Mouse (Mus musculus) heart, adult 8-10 months (tissue): ENCODE data around the gene Chst5. TPM values are rescaled to one million over a fixed set of nuclear protein-coding genes. Genes with fewer than 3 reads are reported as not detected.
A peak's percentile ranks its signal among the peaks of the same experiment; 100 is the strongest.
"Not testable (repeated sequence)": the region's sequence is repeated elsewhere in the genome, so short reads cannot be mapped to it uniquely, and the experiment has no call there.

ENCODE experiments used
- DNase-seq: peaks from one replicate; pipeline ENCODE4 v3.0.0; 2022; ENCODE audit warnings: low spot score
- total RNA-seq, 4 experiments: library from RNA; stranded (reverse); gene quantifications; 2 replicates each; pipeline ENCODE4 v1.2.4; 2022

Chst5 gene
- not detected for total RNA-seq

- DNase-seq, result no peak
These were observed at the start of gene Chst5 for GRCm38 (mm10) chr8:111909621-111910450. TSS of gene Chst5 (minus strand) at chr8:111910447.

- DNase-seq, result no peak
These were observed 47.0 kb upstream of the Chst5 start for GRCm38 (mm10) chr8:111957231-111957630.

GRCm38 (mm10) chr8:111955879-111956278, 45.6 kb upstream of the Chst5 start:
- no peak for DNase-seq

GRCm38 (mm10) chr8:111954844-111955594, 44.8 kb upstream of the Chst5 start:
- DNase-seq, result no peak

- no peak for DNase-seq
These were observed 41.7 kb upstream of the Chst5 start for GRCm38 (mm10) chr8:111951936-111952335.

GRCm38 (mm10) chr8:111951317-111951716, 41.1 kb upstream of the Chst5 start:
- no peak for DNase-seq

- no peak for DNase-seq
These were observed 40.6 kb upstream of the Chst5 start for GRCm38 (mm10) chr8:111950846-111951245.

- no peak for DNase-seq
These were observed 37.7 kb upstream of the Chst5 start for GRCm38 (mm10) chr8:111947954-111948353.

- DNase-seq, result no peak
These were observed 36.9 kb upstream of the Chst5 start for GRCm38 (mm10) chr8:111947144-111947543.

GRCm38 (mm10) chr8:111943544-111943943, 33.3 kb upstream of the Chst5 start:
- DNase-seq, result no peak

GRCm38 (mm10) chr8:111941101-111941454, 30.8 kb upstream of the Chst5 start:
- DNase-seq, result peak; percentile 16

- DNase-seq, result peak; percentile 95
These were observed 30.2 kb upstream of the Chst5 start, which contains the start of gene Gabarapl2 for GRCm38 (mm10) chr8:111940171-111941100. TSS of gene Gabarapl2 (plus strand) at chr8:111940703.

GRCm38 (mm10) chr8:111939516-111940142, 29.4 kb upstream of the Chst5 start:
- peak; percentile 39 for DNase-seq

- DNase-seq, result not testable (repeated sequence)
These were observed 28.1 kb upstream of the Chst5 start for GRCm38 (mm10) chr8:111938076-111938985.

- DNase-seq, result no peak
These were observed 26.9 kb upstream of the Chst5 start for GRCm38 (mm10) chr8:111937184-111937583.

GRCm38 (mm10) chr8:111934201-111934600, 24.0 kb upstream of the Chst5 start:
- DNase-seq, result no peak

GRCm38 (mm10) chr8:111933348-111934076, 23.3 kb upstream of the Chst5 start, which contains the start of gene Tmem231:
TSS of gene Tmem231 (minus strand) at chr8:111933881.
- DNase-seq, result peak; percentile 85

GRCm38 (mm10) chr8:111932580-111933336, 22.5 kb upstream of the Chst5 start:
- peak; percentile 59 for DNase-seq

- no peak for DNase-seq
These were observed 21.5 kb upstream of the Chst5 start for GRCm38 (mm10) chr8:111931721-111932120.
